Mouse (Mus musculus): ENCODE measurements around the gene Ankrd33. TPM values are rescaled to one million over a fixed set of nuclear protein-coding genes. Genes with fewer than 3 reads are reported as not detected.

The Ankrd33 gene
- polyA plus RNA-seq, 1 experiment from 2014 or later = not detected

GRCm38 (mm10) chr15:101128181-101129089, 12.9 kb downstream of the Ankrd33 start, which contains the start of gene Acvrl1:
TSS of gene Acvrl1 (plus strand) at chr15:101128522.
- H3K36me3 ChIP-seq = no peaks in the 10 kb centered on the region
- peaks cover 28% of the 10 kb centered on the region for H3K27me3 ChIP-seq
- ATAC-seq (ENCODE audit: insufficient number of reproducible peaks, insufficient read depth, low FRiP score, low TSS enrichment, low read depth) = no peak; the same call in 1 of the 2 replicates
- H3K27ac ChIP-seq = no peak within 1 kb of the TSS
- WGBS = 3% methylated on average over 46 of the region's 46 CpGs
- H3K9me3 ChIP-seq = no peaks in the 10 kb centered on the region
- H3K4me2 ChIP-seq = peak within 1 kb of the TSS; percentile 74
- peaks cover 36% of the 10 kb centered on the region for H3K4me1 ChIP-seq
- H3K9ac ChIP-seq = peak within 1 kb of the TSS; percentile 75
- H3K4me3 ChIP-seq = peak within 1 kb of the TSS; percentile 50

- no peaks in the 10 kb centered on the region for H3K9me3 ChIP-seq
- peak overlapping the region; percentile 75 for H3K9ac ChIP-seq
- H3K36me3 ChIP-seq = no peaks in the 10 kb centered on the region
- 41% methylated on average over 5 of the region's 5 CpGs for WGBS
- peak overlapping the region; percentile 74 for H3K4me2 ChIP-seq
- peaks cover 28% of the 10 kb centered on the region for H3K27me3 ChIP-seq
- H3K4me1 ChIP-seq = peaks cover 46% of the 10 kb centered on the region
- H3K4me3 ChIP-seq = peak overlapping the region; percentile 50
- H3K27ac ChIP-seq = no peak overlapping the region
- no peak for ATAC-seq (ENCODE audit: insufficient number of reproducible peaks, insufficient read depth, low FRiP score, low TSS enrichment, low read depth)
These were observed 13.9 kb downstream of the Ankrd33 start for GRCm38 (mm10) chr15:101129412-101129811.

GRCm38 (mm10) chr15:101131498-101131897, 15.9 kb downstream of the Ankrd33 start:
- Histone ChIP-seq H3K27me3 (peaks cover 28% of the 10 kb centered on the region), H3K27ac (no peak overlapping the region), H3K9ac (no peak overlapping the region), H3K4me2 (peak overlapping the region; percentile 26; the same call in 1 of the 2 replicates), H3K9me3 (no peaks in the 10 kb centered on the region), H3K4me3 (no peak overlapping the region), H3K4me1 (peaks cover 59% of the 10 kb centered on the region), H3K36me3 (no peaks in the 10 kb centered on the region)
- WGBS = 24% methylated on average over 11 of the region's 11 CpGs
- ATAC-seq (ENCODE audit: insufficient number of reproducible peaks, insufficient read depth, low FRiP score, low TSS enrichment, low read depth) = no peak

GRCm38 (mm10) chr15:101132041-101132440, 16.5 kb downstream of the Ankrd33 start:
- 68% methylated on average over 6 of the region's 6 CpGs for WGBS
- H3K4me2 ChIP-seq = peak overlapping the region; percentile 26; the same call in 1 of the 2 replicates
- H3K4me1 ChIP-seq = peaks cover 59% of the 10 kb centered on the region
- H3K27ac ChIP-seq = no peak overlapping the region
- H3K9ac ChIP-seq = no peak overlapping the region
- H3K4me3 ChIP-seq = no peak overlapping the region
- H3K27me3 ChIP-seq = peaks cover 28% of the 10 kb centered on the region
- H3K9me3 ChIP-seq = no peaks in the 10 kb centered on the region
- no peak for ATAC-seq (ENCODE audit: insufficient number of reproducible peaks, insufficient read depth, low FRiP score, low TSS enrichment, low read depth)
- no peaks in the 10 kb centered on the region for H3K36me3 ChIP-seq

- 67% methylated on average over 6 of the region's 6 CpGs for WGBS
- Histone ChIP-seq H3K4me3 (no peak overlapping the region), H3K4me1 (peaks cover 59% of the 10 kb centered on the region), H3K27ac (no peak overlapping the region), H3K9me3 (no peaks in the 10 kb centered on the region), H3K9ac (no peak overlapping the region), H3K36me3 (peaks cover 5% of the 10 kb centered on the region; the same call in 1 of the 2 replicates), H3K4me2 (no peak overlapping the region), H3K27me3 (peaks cover 26% of the 10 kb centered on the region)
- no peak for ATAC-seq (ENCODE audit: insufficient number of reproducible peaks, insufficient read depth, low FRiP score, low TSS enrichment, low read depth)
These were observed 17.2 kb downstream of the Ankrd33 start for GRCm38 (mm10) chr15:101132761-101133160.

- peaks cover 13% of the 10 kb centered on the region for H3K27me3 ChIP-seq
- 19% methylated on average over 15 of the region's 15 CpGs for WGBS
- H3K36me3 ChIP-seq = peaks cover 5% of the 10 kb centered on the region; the same call in 1 of the 2 replicates
- 0 out of 2 replicates have a peak overlapping the region, but pooled peaks have one; percentile 36 for H3K9ac ChIP-seq
- peak overlapping the region; percentile 45 for H3K4me2 ChIP-seq
- peaks cover 47% of the 10 kb centered on the region for H3K4me1 ChIP-seq
- peak overlapping the region; percentile 18 for H3K4me3 ChIP-seq
- H3K27ac ChIP-seq = peak overlapping the region; percentile 44
- ATAC-seq (ENCODE audit: insufficient number of reproducible peaks, insufficient read depth, low FRiP score, low TSS enrichment, low read depth) = no peak
- no peaks in the 10 kb centered on the region for H3K9me3 ChIP-seq
These were observed 18.6 kb downstream of the Ankrd33 start for GRCm38 (mm10) chr15:101133993-101134704.

DNA sequence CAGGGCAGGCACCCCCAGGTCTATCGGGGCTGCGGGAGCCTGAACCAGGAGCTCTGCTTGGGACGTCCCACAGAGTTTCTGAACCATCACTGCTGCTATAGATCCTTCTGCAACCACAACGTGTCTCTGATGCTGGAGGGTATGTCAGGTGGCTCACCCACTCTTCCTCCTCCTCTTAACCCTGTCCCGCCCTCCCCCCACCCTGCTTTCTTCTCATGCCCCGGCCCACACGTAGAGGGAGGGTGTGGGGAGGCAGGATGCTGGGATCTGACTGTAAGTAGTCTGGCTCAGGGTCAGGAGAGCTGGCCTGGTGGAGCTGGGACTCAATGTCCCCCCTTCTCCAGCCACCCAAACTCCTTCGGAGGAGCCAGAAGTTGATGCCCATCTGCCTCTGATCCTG, 19.9 kb downstream of the Ankrd33 start:
- peak overlapping the region; percentile 45 for H3K4me2 ChIP-seq
- no peak overlapping the region for H3K27ac ChIP-seq
- 0 out of 2 replicates have a peak overlapping the region, but pooled peaks have one; percentile 3 for H3K9ac ChIP-seq
- H3K9me3 ChIP-seq = no peaks in the 10 kb centered on the region
- H3K4me3 ChIP-seq = 0 out of 2 replicates have a peak overlapping the region, but pooled peaks have one; percentile 6
- peaks cover 55% of the 10 kb centered on the region for H3K4me1 ChIP-seq
- H3K27me3 ChIP-seq = no peaks in the 10 kb centered on the region
- ATAC-seq (ENCODE audit: insufficient number of reproducible peaks, insufficient read depth, low FRiP score, low TSS enrichment, low read depth) = no peak
- H3K36me3 ChIP-seq = peaks cover 5% of the 10 kb centered on the region; the same call in 1 of the 2 replicates
- 51% methylated on average over 8 of the region's 8 CpGs for WGBS

DNA sequence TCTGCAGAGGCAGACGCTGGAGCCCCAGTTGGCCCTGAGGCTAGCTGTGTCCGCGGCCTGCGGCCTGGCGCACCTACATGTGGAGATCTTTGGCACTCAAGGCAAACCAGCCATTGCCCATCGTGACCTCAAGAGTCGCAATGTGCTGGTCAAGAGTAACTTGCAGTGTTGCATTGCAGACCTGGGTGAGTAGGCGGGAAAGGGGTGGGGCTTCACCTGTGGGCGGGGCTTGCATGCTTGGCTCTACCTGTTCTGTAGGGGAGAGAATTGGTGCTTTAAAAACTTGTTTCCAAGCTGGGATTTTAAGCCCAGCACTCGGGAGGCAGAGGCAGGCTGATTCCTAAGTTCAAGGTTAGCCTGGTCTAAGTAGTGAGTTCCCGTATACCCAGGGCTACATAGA, 21.9 kb downstream of the Ankrd33 start:
- no peak for ATAC-seq (ENCODE audit: insufficient number of reproducible peaks, insufficient read depth, low FRiP score, low TSS enrichment, low read depth)
- H3K4me1 ChIP-seq = peaks cover 48% of the 10 kb centered on the region
- 79% methylated on average over 11 of the region's 11 CpGs for WGBS

GRCm38 (mm10) chr15:101138675-101139074, 23.1 kb downstream of the Ankrd33 start:
- no peaks in the 10 kb centered on the region for H3K9me3 ChIP-seq
- H3K4me1 ChIP-seq = peaks cover 53% of the 10 kb centered on the region
- H3K36me3 ChIP-seq = peaks cover 5% of the 10 kb centered on the region; the same call in 1 of the 2 replicates
- H3K9ac ChIP-seq = no peak overlapping the region
- 72% methylated on average over 3 of the region's 3 CpGs for WGBS
- H3K4me2 ChIP-seq = no peak overlapping the region
- no peaks in the 10 kb centered on the region for H3K27me3 ChIP-seq
- no peak overlapping the region for H3K4me3 ChIP-seq
- ATAC-seq (ENCODE audit: insufficient number of reproducible peaks, insufficient read depth, low FRiP score, low TSS enrichment, low read depth) = no peak
- H3K27ac ChIP-seq = no peak overlapping the region

More for the DNA sequence above, 21.9 kb downstream of the Ankrd33 start:
- no peak overlapping the region for H3K4me3 ChIP-seq
- H3K4me2 ChIP-seq = no peak overlapping the region
- no peaks in the 10 kb centered on the region for H3K27me3 ChIP-seq
- H3K27ac ChIP-seq = no peak overlapping the region
- H3K36me3 ChIP-seq = peaks cover 5% of the 10 kb centered on the region; the same call in 1 of the 2 replicates
- no peak overlapping the region for H3K9ac ChIP-seq
- no peaks in the 10 kb centered on the region for H3K9me3 ChIP-seq

DNA sequence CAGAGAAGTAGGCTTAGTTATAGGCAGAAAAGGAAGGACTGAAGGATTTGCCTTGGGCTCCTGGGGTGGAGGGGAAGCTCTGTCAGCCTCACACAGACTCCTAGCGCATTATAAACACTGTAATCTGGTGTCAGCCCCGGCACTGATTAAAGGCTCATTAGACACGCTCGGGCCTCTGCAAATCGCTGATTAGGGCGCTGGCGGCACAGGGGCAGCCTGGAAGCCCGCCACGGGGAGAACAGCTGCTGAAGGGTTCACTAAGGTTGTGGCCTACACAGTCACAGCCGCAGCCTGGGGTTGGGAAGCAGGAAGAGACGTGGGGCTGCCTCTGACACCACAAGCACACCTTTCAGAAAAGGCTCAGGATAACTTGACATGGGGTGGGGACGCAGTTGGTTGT, 24.3 kb downstream of the Ankrd33 start:
- H3K4me1 ChIP-seq = peaks cover 56% of the 10 kb centered on the region
- H3K27me3 ChIP-seq = no peaks in the 10 kb centered on the region

DNA sequence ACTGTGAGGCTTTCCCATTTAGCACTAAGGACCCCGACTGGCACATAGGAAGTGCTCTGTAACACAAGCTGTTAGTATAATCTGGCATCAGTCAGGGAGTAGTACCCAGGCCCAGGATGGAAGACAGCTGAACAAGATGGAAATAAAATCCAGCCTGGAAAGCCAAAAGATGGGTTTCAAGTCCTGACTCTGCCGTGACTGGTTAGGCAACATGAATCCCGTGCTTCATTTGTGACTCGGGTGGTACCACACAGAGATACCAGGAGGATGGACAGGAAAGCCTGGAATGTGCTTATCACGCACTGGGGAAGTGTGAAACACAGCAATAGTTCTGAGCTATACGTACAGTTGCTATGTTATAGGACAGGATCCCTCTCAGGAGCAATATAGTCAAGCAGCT, 25.0 kb downstream of the Ankrd33 start:
- Histone ChIP-seq H3K27me3 (no peaks in the 10 kb centered on the region), H3K36me3 (peaks cover 5% of the 10 kb centered on the region; the same call in 1 of the 2 replicates), H3K9ac (0 out of 2 replicates have a peak overlapping the region, but pooled peaks have one; percentile 57), H3K4me2 (no peak overlapping the region), H3K4me1 (peaks cover 56% of the 10 kb centered on the region), H3K9me3 (no peaks in the 10 kb centered on the region), H3K4me3 (no peak overlapping the region), H3K27ac (peak overlapping the region; percentile 72)
- 35% methylated on average over 6 of the region's 6 CpGs for WGBS
- ATAC-seq (ENCODE audit: insufficient number of reproducible peaks, insufficient read depth, low FRiP score, low TSS enrichment, low read depth) = no peak

More for the DNA sequence above, 24.3 kb downstream of the Ankrd33 start:
- 14% methylated on average over 12 of the region's 12 CpGs for WGBS
- no peak overlapping the region; the same call in 1 of the 2 replicates for H3K4me2 ChIP-seq
- H3K36me3 ChIP-seq = peaks cover 5% of the 10 kb centered on the region; the same call in 1 of the 2 replicates
- no peak overlapping the region for H3K4me3 ChIP-seq
- peak overlapping the region; percentile 72 for H3K27ac ChIP-seq
- no peaks in the 10 kb centered on the region for H3K9me3 ChIP-seq
- H3K9ac ChIP-seq = peak overlapping the region; percentile 57
- no peak for ATAC-seq (ENCODE audit: insufficient number of reproducible peaks, insufficient read depth, low FRiP score, low TSS enrichment, low read depth)
